Mouse (Mus musculus) spleen, adult 2 months (tissue): ENCODE results near the gene Rasal2. TPM values are rescaled to one million over a fixed set of nuclear protein-coding genes. Genes with fewer than 3 reads are reported as not detected.

ENCODE experiments used
- DNase-seq, 2 experiments: peaks; one replicate each; pipeline versions ENCODE4 v3.0.0 to v3.0.0-alpha.2; 2012 to 2021; ENCODE audit warnings: low spot score in 2 of 2, low read depth in 1 of 2
- H3K27ac ChIP-seq: fragments of 200-500 bp; 2 replicates; pipeline ENCODE4 v1.5.1; 2012; ENCODE audit warnings: low read length, inconsistent platforms; ENCODE audit not compliant: insufficient read depth
- H3K27me3 ChIP-seq: fragments of 200-500 bp; 2 replicates; pipeline ENCODE4 v1.6.1; 2012; ENCODE audit warnings: mild to moderate bottlenecking, moderate library complexity, low read length, inconsistent platforms; ENCODE audit not compliant: control insufficient read depth, insufficient read depth
- H3K36me3 ChIP-seq: fragments of 200-500 bp; 2 replicates; pipeline ENCODE4 v1.6.1; 2012; ENCODE audit warnings: mild to moderate bottlenecking, low read length, inconsistent platforms; ENCODE audit not compliant: control insufficient read depth, insufficient read depth
- H3K4me1 ChIP-seq: fragments of 200-500 bp; 2 replicates; pipeline ENCODE4 v1.6.1; 2011; ENCODE audit warnings: inconsistent platforms; ENCODE audit not compliant: control insufficient read depth, insufficient read depth, insufficient read length
- H3K4me3 ChIP-seq: fragments of 200-500 bp; 2 replicates; pipeline ENCODE4 v1.5.1; 2011; ENCODE audit warnings: mild to moderate bottlenecking, inconsistent platforms; ENCODE audit not compliant: insufficient read depth, insufficient read length; ENCODE audit errors: extremely low read depth
- CTCF ChIP-seq: fragments of 200-500 bp; IDR thresholded peaks from 2 replicates; pipeline ENCODE4 v1.5.1; 2011; ENCODE audit warnings: mild to moderate bottlenecking, inconsistent platforms; ENCODE audit not compliant: insufficient read depth, insufficient read length, insufficient replicate concordance; ENCODE audit errors: extremely low read depth
- POLR2A ChIP-seq: fragments of 200-500 bp; IDR thresholded peaks from 2 replicates; pipeline ENCODE4 v1.6.1; 2011; ENCODE audit warnings: low read depth, low read length, inconsistent platforms
- whole genome bisulfite sequencing: fragments of 180-500 bp; shearing (Covaris S2); methylation state at CpG from one replicate; pipeline ENCODE4 v1.1.7; 2018; 5-methylcytosine and 5-hydroxymethylcytosine counted together
- polyA plus RNA-seq: library from polyadenylated mRNA; depleted of rRNA; stranded (reverse); fragments of >200 nt; gene quantifications from 2 replicates; pipeline ENCODE4 v1.2.3, GENCODE M21; 2012

Rasal2 gene
- polyA plus RNA-seq, 1 experiment = 1.1 TPM

DNA sequence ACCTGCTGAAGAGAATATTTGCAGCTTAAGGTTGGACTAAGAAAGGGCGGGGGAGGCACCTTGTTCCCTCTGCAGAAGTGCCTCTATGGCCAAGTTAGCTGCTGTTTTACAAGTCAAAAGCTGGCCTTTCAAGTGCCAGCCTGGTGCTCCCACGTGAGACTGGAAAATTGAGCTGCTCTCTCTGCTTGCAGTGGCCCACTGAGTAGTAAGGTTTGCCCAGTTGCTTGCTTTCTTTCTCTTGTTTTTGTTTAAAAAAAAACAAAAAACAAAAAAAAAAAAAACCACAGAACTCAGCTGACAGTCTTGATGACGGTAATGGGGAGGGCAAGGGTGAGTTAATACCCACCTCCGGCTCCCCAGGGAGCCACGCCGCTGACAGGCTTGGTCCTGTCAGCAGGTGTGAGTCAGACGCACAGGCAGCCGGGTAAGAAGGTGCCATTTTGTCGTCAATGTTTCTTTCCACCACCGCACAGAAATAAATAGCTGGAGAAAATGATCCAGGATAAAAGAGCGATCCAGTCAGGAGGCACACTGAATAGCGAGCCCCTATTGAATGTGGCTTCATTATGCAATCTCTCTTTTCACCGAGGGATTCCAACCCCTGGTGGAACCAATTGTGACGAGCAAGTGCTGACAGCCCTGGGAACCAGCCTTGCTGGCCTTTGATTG is 27.7 kb upstream of the Rasal2 start:
- Histone ChIP-seq H3K4me3 (no peak overlapping the region), H3K27me3 (no peaks in the 10 kb centered on the region), H3K36me3 (no peaks in the 10 kb centered on the region), H3K4me1 (no peaks in the 10 kb centered on the region), H3K27ac (no peak overlapping the region)
- no peak for TF ChIP-seq POLR2A
- TF ChIP-seq CTCF = no peak
- 81% methylated on average over 14 of the region's 14 CpGs for WGBS
- DNase-seq = no peak

DNA sequence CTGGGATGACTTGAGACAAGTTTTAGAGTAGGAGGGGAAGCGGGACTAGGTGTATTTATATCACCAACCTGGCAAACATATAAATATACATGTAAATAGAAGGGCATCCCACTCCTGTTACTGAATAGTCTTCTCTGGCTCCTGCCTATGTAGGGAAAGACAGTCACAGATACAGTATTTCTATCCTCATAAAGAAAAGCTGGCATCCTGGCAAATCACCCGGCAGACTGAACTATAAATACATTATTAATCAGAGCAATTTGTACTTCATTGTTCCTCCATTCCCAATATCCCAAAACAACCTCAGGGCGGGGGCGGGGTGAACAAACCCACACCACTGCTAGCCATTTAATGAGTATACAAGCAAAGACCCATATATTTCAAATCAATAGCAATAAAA is 26.7 kb upstream of the Rasal2 start:
- TF ChIP-seq CTCF (no peak), POLR2A (no peak)
- 89% methylated on average over 4 of the region's 4 CpGs for whole genome bisulfite sequencing
- H3K27me3 ChIP-seq = no peaks in the 10 kb centered on the region
- no peaks in the 10 kb centered on the region for H3K36me3 ChIP-seq
- no peak overlapping the region for H3K4me3 ChIP-seq
- no peak for DNase-seq
- no peaks in the 10 kb centered on the region for H3K4me1 ChIP-seq
- no peak overlapping the region for H3K27ac ChIP-seq

GRCm38 (mm10) chr1:157438290-157438689 is 25.9 kb upstream of the Rasal2 start:
- Histone ChIP-seq H3K4me3 (no peak overlapping the region), H3K27ac (no peak overlapping the region), H3K36me3 (no peaks in the 10 kb centered on the region), H3K4me1 (no peaks in the 10 kb centered on the region), H3K27me3 (no peaks in the 10 kb centered on the region)
- 88% methylated on average over 2 of the region's 2 CpGs for WGBS
- TF ChIP-seq CTCF (no peak), POLR2A (no peak)
- DNase-seq = no peak

- Histone ChIP-seq H3K4me1 (no peaks in the 10 kb centered on the region), H3K27ac (no peak overlapping the region), H3K4me3 (no peak overlapping the region), H3K27me3 (no peaks in the 10 kb centered on the region), H3K36me3 (no peaks in the 10 kb centered on the region)
- no peak for DNase-seq
- no peak for TF ChIP-seq CTCF
- TF ChIP-seq POLR2A = no peak
- 36% methylated on average over 6 of the region's 6 CpGs for WGBS
Observed at GRCm38 (mm10) chr1:157435926-157436325, 23.5 kb upstream of the Rasal2 start.

DNA sequence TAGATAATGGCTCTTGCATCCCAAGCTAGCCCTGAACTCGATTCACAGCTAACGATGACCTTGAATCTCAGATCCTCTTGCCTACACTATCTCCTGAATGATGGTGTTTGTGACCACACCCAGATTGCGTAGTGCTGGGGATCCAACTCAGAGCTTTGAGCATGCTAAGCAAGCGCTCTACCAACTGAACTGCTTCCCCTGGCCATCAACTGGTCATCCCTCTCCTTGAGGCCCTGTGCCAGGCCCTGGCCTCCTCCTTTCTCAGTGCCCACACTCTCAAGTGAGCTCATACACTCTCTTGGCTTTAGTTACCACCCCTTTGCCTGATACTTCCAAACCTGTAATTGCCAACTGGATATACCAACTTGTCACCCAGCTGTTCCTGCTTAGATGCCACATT is 22.0 kb upstream of the Rasal2 start:
- TF ChIP-seq POLR2A (no peak), CTCF (no peak)
- no peak overlapping the region for H3K4me3 ChIP-seq
- DNase-seq = no peak
- WGBS = 93% methylated on average over 4 of the region's 4 CpGs
- no peaks in the 10 kb centered on the region for H3K4me1 ChIP-seq
- no peak overlapping the region for H3K27ac ChIP-seq
- H3K36me3 ChIP-seq = no peaks in the 10 kb centered on the region
- H3K27me3 ChIP-seq = no peaks in the 10 kb centered on the region

- H3K4me1 ChIP-seq = no peaks in the 10 kb centered on the region
- WGBS = 76% methylated on average over 3 of the region's 3 CpGs
- no peak overlapping the region for H3K4me3 ChIP-seq
- no peak overlapping the region for H3K27ac ChIP-seq
- no peak for DNase-seq
- H3K36me3 ChIP-seq = no peaks in the 10 kb centered on the region
- no peak for TF ChIP-seq CTCF
- H3K27me3 ChIP-seq = no peaks in the 10 kb centered on the region
Observed at GRCm38 (mm10) chr1:157433316-157433715, 20.9 kb upstream of the Rasal2 start.

DNA sequence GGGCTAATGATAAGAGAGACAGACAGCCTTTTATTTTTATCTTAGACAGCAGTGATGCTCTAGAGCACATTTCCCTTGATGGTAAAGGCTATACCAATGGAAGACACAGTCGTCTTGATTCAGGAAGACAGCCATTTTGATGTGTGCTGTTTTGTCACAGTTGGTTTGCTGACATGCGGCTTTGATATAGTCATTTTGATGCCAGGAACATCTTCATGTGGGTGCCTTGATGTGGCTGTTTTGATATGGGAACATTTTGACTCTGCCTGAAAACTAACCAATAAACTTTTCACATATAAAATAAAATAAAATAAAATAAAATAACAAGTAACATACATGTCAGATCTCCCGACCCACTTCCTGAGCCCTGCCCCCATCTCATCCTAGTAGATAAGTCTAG is 16.0 kb upstream of the Rasal2 start:
- TF ChIP-seq CTCF (no peak), POLR2A (no peak)
- DNase-seq = no peak
- Histone ChIP-seq H3K27ac (no peak overlapping the region), H3K27me3 (no peaks in the 10 kb centered on the region), H3K36me3 (no peaks in the 10 kb centered on the region), H3K4me3 (no peak overlapping the region), H3K4me1 (no peaks in the 10 kb centered on the region)
- WGBS = 44% methylated on average over 3 of the region's 3 CpGs
